Mouse (Mus musculus) kidney, adult 2 months (tissue): ENCODE measurements around the gene Mettl15.

ENCODE experiments used
- CTCF ChIP-seq: fragments of 200-500 bp; conservative IDR thresholded peaks from 2 replicates; pipeline ENCODE4 v1.5.1; 2011; ENCODE audit warnings: low read depth, mild to moderate bottlenecking, control low read depth, low read length, moderate library complexity, mixed read lengths; ENCODE audit not compliant: insufficient read depth, insufficient read length
- POLR2A ChIP-seq: fragments of 200-500 bp; IDR thresholded peaks from one replicate; pipeline ENCODE4 v1.6.1; 2011; ENCODE audit warnings: low read depth, low read length, control low read depth

GRCm38 (mm10) chr2:109277593-109277992 lies 3.0 kb downstream of the Mettl15 start:
- TF ChIP-seq CTCF, result no peak
- no peak for TF ChIP-seq POLR2A
